Mouse (Mus musculus) MEL (cell line): Measurements from ENCODE around the gene Ctdsp1. TPM values are rescaled to one million over a fixed set of nuclear protein-coding genes. Genes with fewer than 3 reads are reported as not detected.

ENCODE experiments used
- DNase-seq: peaks from one replicate; pipeline ENCODE4 v3.0.0; 2011; ENCODE audit warnings: low read depth, low spot score
- H3K27ac ChIP-seq: 2 replicates; pipeline ENCODE4 v1.5.1; 2012; ENCODE audit warnings: low read depth, mild to moderate bottlenecking, control low read depth, low read length, moderate library complexity; ENCODE audit not compliant: control insufficient read depth
- H3K27me3 ChIP-seq, 2 experiments: fragments of 150-350 bp in 1 of 2; sonication (generic) in 1 of 2; 2 replicates each; pipeline ENCODE4 v1.6.1; 2012; ENCODE audit warnings: low read length in 2 of 2, mild to moderate bottlenecking in 2 of 2, improper control_type of control experiment in 1 of 2, moderate library complexity in 1 of 2; ENCODE audit not compliant: insufficient read depth in 2 of 2, control insufficient read depth in 1 of 2
- H3K36me3 ChIP-seq, 2 experiments: 2 replicates each; pipeline ENCODE4 v1.6.1; 2012 to 2014; ENCODE audit warnings: low read length in 2 of 2, improper control_type of control experiment in 1 of 2, inconsistent platforms in 1 of 2, mild to moderate bottlenecking in 1 of 2; ENCODE audit not compliant: insufficient read depth in 2 of 2, control insufficient read depth in 1 of 2
- H3K4me1 ChIP-seq, 2 experiments: fragments of 150-350 bp in 1 of 2; sonication (generic) in 1 of 2; 2 replicates each; pipeline ENCODE4 v1.6.1; 2012; ENCODE audit warnings: low read length in 2 of 2, improper control_type of control experiment in 1 of 2, mild to moderate bottlenecking in 1 of 2; ENCODE audit not compliant: insufficient read depth in 2 of 2, control insufficient read depth in 1 of 2
- H3K4me3 ChIP-seq, 2 experiments: fragments of 150-350 bp in 1 of 2; sonication (generic) in 1 of 2; 2 replicates each; pipeline ENCODE4 v1.5.1; 2012; ENCODE audit warnings: low read depth in 2 of 2, low read length in 2 of 2, mild to moderate bottlenecking in 2 of 2, moderate library complexity in 2 of 2, control low read depth in 1 of 2, improper control_type of control experiment in 1 of 2; ENCODE audit not compliant: control insufficient read depth in 1 of 2, insufficient read depth in 1 of 2
- H3K79me2 ChIP-seq: 2 replicates; pipeline ENCODE4 v1.6.1; 2012; ENCODE audit warnings: mild to moderate bottlenecking, low read length, moderate library complexity; ENCODE audit not compliant: control insufficient read depth, poor library complexity, insufficient read depth
- H3K9ac ChIP-seq: 2 replicates; pipeline ENCODE4 v1.6.1; 2012; ENCODE audit warnings: low read depth, mild to moderate bottlenecking, control low read depth, low read length, moderate library complexity; ENCODE audit not compliant: control insufficient read depth, poor library complexity, severe bottlenecking
- H3K9me3 ChIP-seq: fragments of 150-350 bp; sonication (generic); replicated peaks from 2 replicates; pipeline ENCODE4 v1.6.1; 2012; ENCODE audit warnings: mild to moderate bottlenecking, low read length, improper control_type of control experiment, moderate library complexity; ENCODE audit not compliant: insufficient read depth
- BHLHE40 ChIP-seq: IDR thresholded peaks from 2 replicates; pipeline ENCODE4 v1.6.1; 2012; ENCODE audit warnings: low read depth, mild to moderate bottlenecking, inconsistent platforms, low read length, improper control_type of control experiment, borderline replicate concordance
- CHD2 ChIP-seq: IDR thresholded peaks from 2 replicates; pipeline ENCODE4 v1.6.1; 2011; ENCODE audit warnings: low read length, improper control_type of control experiment
- CTCF ChIP-seq, 3 experiments: IDR thresholded peaks in 2 of 3; conservative IDR thresholded peaks in 1 of 3; 2 replicates each; pipeline ENCODE4 v1.5.1; 2011 to 2012; ENCODE audit warnings: low read length in 3 of 3, low read depth in 2 of 3, mild to moderate bottlenecking in 2 of 3, improper control_type of control experiment in 1 of 3, inconsistent platforms in 1 of 3, mixed read lengths in 1 of 3, moderate library complexity in 1 of 3; ENCODE audit not compliant: control insufficient read depth in 1 of 3, insufficient read depth in 1 of 3, poor library complexity in 1 of 3, severe bottlenecking in 1 of 3
- E2F4 ChIP-seq: IDR thresholded peaks from 2 replicates; pipeline ENCODE4 v1.6.1; 2011; ENCODE audit warnings: low read depth, low read length, improper control_type of control experiment, borderline replicate concordance
- EP300 ChIP-seq, 2 experiments: IDR thresholded peaks; 2 replicates each; pipeline ENCODE4 v1.6.1; 2011; ENCODE audit warnings: improper control_type of control experiment in 2 of 2, low read length in 2 of 2, low read depth in 1 of 2, mild to moderate bottlenecking in 1 of 2
- ETS1 ChIP-seq: IDR thresholded peaks from 2 replicates; pipeline ENCODE4 v1.6.1; 2012; ENCODE audit warnings: low read depth, mild to moderate bottlenecking, inconsistent platforms, low read length, improper control_type of control experiment, moderate library complexity
- GABPA ChIP-seq: IDR thresholded peaks from 2 replicates; pipeline ENCODE4 v1.6.1; 2012; ENCODE audit warnings: low read depth, mild to moderate bottlenecking, inconsistent platforms, low read length, improper control_type of control experiment, moderate library complexity
- GATA1 ChIP-seq: IDR thresholded peaks from 2 replicates; pipeline ENCODE4 v1.6.1; 2011; ENCODE audit warnings: low read depth, low read length, improper control_type of control experiment
- HCFC1 ChIP-seq: IDR thresholded peaks from 2 replicates; pipeline ENCODE4 v1.6.1; 2012; ENCODE audit warnings: low read depth, mild to moderate bottlenecking, inconsistent platforms, low read length, improper control_type of control experiment, moderate library complexity
- MAFK ChIP-seq: IDR thresholded peaks from 2 replicates; pipeline ENCODE4 v1.6.1; 2011; ENCODE audit warnings: low read depth, mild to moderate bottlenecking, low read length, improper control_type of control experiment, borderline replicate concordance
- MAX ChIP-seq: IDR thresholded peaks from 2 replicates; pipeline ENCODE4 v1.6.1; 2011; ENCODE audit warnings: low read length, improper control_type of control experiment
- MAZ ChIP-seq: IDR thresholded peaks from 2 replicates; pipeline ENCODE4 v1.6.1; 2012; ENCODE audit warnings: low read depth, mild to moderate bottlenecking, inconsistent platforms, low read length, improper control_type of control experiment
- MEF2A ChIP-seq: IDR thresholded peaks from 2 replicates; pipeline ENCODE4 v1.6.1; 2014; ENCODE audit warnings: low read depth, mild to moderate bottlenecking, inconsistent platforms, low read length, improper control_type of control experiment; ENCODE audit not compliant: poor library complexity, insufficient replicate concordance, severe bottlenecking; ENCODE audit errors: extremely low read depth
- MXI1 ChIP-seq: IDR thresholded peaks from 2 replicates; pipeline ENCODE4 v1.6.1; 2011; ENCODE audit warnings: mild to moderate bottlenecking, low read depth, low read length, improper control_type of control experiment
- MYC ChIP-seq: IDR thresholded peaks from 2 replicates; pipeline ENCODE4 v1.6.1; 2011; ENCODE audit warnings: low read depth, mild to moderate bottlenecking, low read length, improper control_type of control experiment, moderate library complexity
- NELFE ChIP-seq: IDR thresholded peaks from 2 replicates; pipeline ENCODE4 v1.6.1; 2011; ENCODE audit warnings: low read depth, low read length, improper control_type of control experiment
- NRF1 ChIP-seq: IDR thresholded peaks from 2 replicates; pipeline ENCODE4 v1.6.1; 2014; ENCODE audit warnings: low read depth, mild to moderate bottlenecking, inconsistent platforms, low read length, improper control_type of control experiment, moderate library complexity; ENCODE audit not compliant: poor library complexity, insufficient read depth, severe bottlenecking
- POLR2A ChIP-seq, 2 experiments: IDR thresholded peaks; 2 replicates each; pipeline ENCODE4 v1.6.1; 2011 to 2012; ENCODE audit warnings: low read length in 2 of 2, mild to moderate bottlenecking in 2 of 2, control low read depth in 1 of 2, improper control_type of control experiment in 1 of 2, low read depth in 1 of 2, moderate library complexity in 1 of 2; ENCODE audit not compliant: control insufficient read depth in 1 of 2, insufficient read depth in 1 of 2, poor library complexity in 1 of 2
- RAD21 ChIP-seq: IDR thresholded peaks from 2 replicates; pipeline ENCODE4 v1.6.1; 2011; ENCODE audit warnings: mild to moderate bottlenecking, low read depth, low read length, improper control_type of control experiment
- RCOR1 ChIP-seq: IDR thresholded peaks from 2 replicates; pipeline ENCODE4 v1.6.1; 2012; ENCODE audit warnings: low read depth, mild to moderate bottlenecking, inconsistent platforms, low read length, improper control_type of control experiment
- SIN3A ChIP-seq: IDR thresholded peaks from 2 replicates; pipeline ENCODE4 v1.6.1; 2012; ENCODE audit warnings: low read length, improper control_type of control experiment, inconsistent platforms
- SMC3 ChIP-seq: IDR thresholded peaks from 2 replicates; pipeline ENCODE4 v1.6.1; 2011; ENCODE audit warnings: low read depth, low read length, improper control_type of control experiment
- TAL1 ChIP-seq: IDR thresholded peaks from 2 replicates; pipeline ENCODE4 v1.6.1; 2012; ENCODE audit warnings: mild to moderate bottlenecking, inconsistent platforms, low read length, moderate library complexity, mixed read lengths
- TBP ChIP-seq: IDR thresholded peaks from 2 replicates; pipeline ENCODE4 v1.8.0; 2011; ENCODE audit warnings: low read depth, low read length, improper control_type of control experiment
- TCF12 ChIP-seq: IDR thresholded peaks from 2 replicates; pipeline ENCODE4 v1.6.1; 2014; ENCODE audit warnings: low read depth, mild to moderate bottlenecking, inconsistent platforms, low read length, improper control_type of control experiment, moderate library complexity
- USF1 ChIP-seq: IDR thresholded peaks from 2 replicates; pipeline ENCODE4 v1.6.1; 2014; ENCODE audit warnings: low read depth, mild to moderate bottlenecking, inconsistent platforms, low read length, improper control_type of control experiment, moderate library complexity
- USF2 ChIP-seq, 2 experiments: IDR thresholded peaks; 2 replicates each; pipeline ENCODE4 v1.6.1; 2011 to 2012; ENCODE audit warnings: improper control_type of control experiment in 2 of 2, low read length in 2 of 2, borderline replicate concordance in 1 of 2, inconsistent platforms in 1 of 2, low read depth in 1 of 2, mild to moderate bottlenecking in 1 of 2; ENCODE audit not compliant: insufficient read depth in 1 of 2
- ZC3H11A ChIP-seq: IDR thresholded peaks from 2 replicates; pipeline ENCODE4 v1.6.1; 2012; ENCODE audit warnings: low read depth, mild to moderate bottlenecking, inconsistent platforms, low read length, improper control_type of control experiment
- ZKSCAN1 ChIP-seq: IDR thresholded peaks from 2 replicates; pipeline ENCODE4 v1.6.1; 2012; ENCODE audit warnings: low read depth, mild to moderate bottlenecking, inconsistent platforms, low read length, improper control_type of control experiment, moderate library complexity
- ZNF384 ChIP-seq: IDR thresholded peaks from 2 replicates; pipeline ENCODE4 v1.6.1; 2012; ENCODE audit warnings: low read depth, mild to moderate bottlenecking, inconsistent platforms, low read length, improper control_type of control experiment
- polyA plus RNA-seq, 2 experiments: library from polyadenylated mRNA; stranded (reverse) in 1 of 2; unstranded in 1 of 2; fragments of >175 nt in 1 of 2; fragments of >200 nt in 1 of 2; gene quantifications; 2 replicates each; pipeline versions ENCODE4 v1.2.1 to v1.2.4; 2012; ENCODE audit warnings: low replicate concordance in 2 of 2, low read depth in 1 of 2; ENCODE audit not compliant: insufficient read length in 2 of 2, insufficient read depth in 1 of 2, missing spikeins in 1 of 2
- total RNA-seq: library from RNA; depleted of rRNA; stranded (reverse); fragments of 300-350 nt; gene quantifications from 2 replicates; pipeline ENCODE4 v1.2.3, GENCODE M21; 2012

The Ctdsp1 gene
- total and polyA plus RNA-seq, 3 experiments, result 18.0 to 69.8 TPM; not detected in 1

DNA sequence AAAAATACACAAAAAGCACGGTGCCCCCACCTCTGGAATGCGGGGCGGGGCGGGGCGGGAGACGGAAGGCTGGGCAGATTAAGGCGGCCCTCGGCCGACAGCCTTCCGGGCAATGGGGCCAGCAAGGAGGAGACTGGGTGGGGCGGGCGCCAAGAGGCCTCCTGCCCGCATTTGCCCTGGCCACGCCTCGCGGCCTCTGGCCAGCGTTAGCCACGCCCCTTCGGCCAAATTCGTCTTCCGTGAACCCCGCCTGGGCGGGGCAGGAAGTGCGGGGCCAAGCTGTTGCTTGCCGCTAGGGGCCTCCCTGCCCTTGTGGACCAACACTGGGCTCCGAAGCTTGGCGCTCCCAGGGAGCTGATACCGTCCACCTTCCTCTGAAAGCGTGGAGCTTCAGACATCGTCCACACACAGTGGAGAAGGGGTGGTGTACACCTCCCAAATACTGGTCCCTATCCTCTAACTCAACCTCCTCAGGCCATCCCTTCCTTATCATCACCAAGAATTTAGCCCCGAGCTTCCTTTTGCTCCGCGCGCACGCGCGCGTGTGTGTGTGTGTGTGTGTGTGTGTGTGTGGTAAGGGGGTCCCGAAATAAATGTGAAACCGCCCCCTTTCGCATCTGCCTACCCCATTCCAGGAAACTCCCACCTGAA, 6.1 kb downstream of the Ctdsp1 start (continued):
- TF ChIP-seq USF2 (IDR thresholded peaks at IDR 0.05; ENCODE audit: borderline replicate concordance in 1 of 2, insufficient read depth in 1 of 2, low read depth in 1 of 2, low read length in 2 of 2) (no peak), MAX (peak; percentile 62; the same call in 1 of the 2 replicates), GABPA (no peak), RAD21 (peak; percentile 11; the same call in 1 of the 2 replicates)

DNA sequence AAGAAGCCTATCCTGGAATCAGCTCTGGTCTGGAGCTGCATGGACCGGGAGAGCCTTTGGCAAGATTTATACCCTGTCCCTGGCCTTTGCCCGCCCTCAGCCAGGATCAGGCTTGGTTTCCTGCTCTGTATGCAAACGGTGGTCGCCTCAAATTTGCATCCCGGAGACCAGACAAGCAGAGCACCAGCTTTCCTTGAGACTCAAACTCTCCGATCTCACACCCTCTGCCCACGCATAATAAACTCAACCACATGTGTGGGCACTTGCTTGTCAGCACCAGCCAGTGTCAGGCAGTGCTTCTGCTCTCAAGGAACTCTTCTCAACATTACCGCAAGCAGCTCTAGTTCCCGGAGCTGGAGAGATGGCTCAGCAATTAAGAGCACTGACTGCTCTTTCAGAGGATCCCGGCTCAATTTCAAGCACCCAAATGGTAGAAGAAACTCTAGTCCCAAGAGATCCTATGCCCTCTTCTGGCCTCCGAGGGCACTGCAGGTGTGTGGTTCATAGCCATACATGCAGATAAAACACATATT, 6.7 kb downstream of the Ctdsp1 start:
- H3K27ac ChIP-seq, result peak overlapping the region; percentile 96
- H3K4me3 ChIP-seq, result peak overlapping the region; percentile 31 to 71
- peaks cover under 1% of the 10 kb centered on the region; the same call in 1 of the 2 replicates for H3K79me2 ChIP-seq
- peak overlapping the region; percentile 87 for H3K9ac ChIP-seq
- peak; percentile 92 for DNase-seq
- TF ChIP-seq ZKSCAN1 (no peak), ETS1 (peak; percentile 32; the same call in 1 of the 2 replicates), E2F4 (no peak), GABPA (no peak), MEF2A (no peak), CTCF (IDR thresholded peaks at IDR 0.05 in 2 of 3, conservative IDR thresholded peaks at IDR 0.05 in 1 of 3; ENCODE audit: control insufficient read depth in 1 of 3, insufficient read depth in 1 of 3, low read depth in 2 of 3, low read length in 3 of 3, poor library complexity in 1 of 3, severe bottlenecking in 1 of 3) (peak; percentile 64 to 78 (median 70)), TBP (0 out of 2 replicates have a peak, but pooled peaks have one; percentile 5), NRF1 (no peak), MAZ (peak; percentile 49; the same call in 1 of the 2 replicates), BHLHE40 (no peak), RAD21 (peak; percentile 47), TCF12 (peak; percentile 33), RCOR1 (peak; percentile 60), NELFE (peak; percentile 41; the same call in 1 of the 2 replicates), ZC3H11A (0 out of 2 replicates have a peak, but pooled peaks have one; percentile 27), HCFC1 (peak; percentile 52; the same call in 1 of the 2 replicates), MAX (no peak; the same call in none of the 2 replicates), ZNF384 (0 out of 2 replicates have a peak, but pooled peaks have one; percentile 12), POLR2A (IDR thresholded peaks at IDR 0.05; ENCODE audit: control insufficient read depth in 1 of 2, insufficient read depth in 1 of 2, low read depth in 1 of 2, low read length in 2 of 2, poor library complexity in 1 of 2) (no peak), SMC3 (peak; percentile 57), GATA1 (no peak), MXI1 (peak; percentile 10; the same call in 1 of the 2 replicates), CHD2 (no peak), MAFK (peak; percentile 35; the same call in 1 of the 2 replicates), TAL1 (no peak), EP300 (IDR thresholded peaks at IDR 0.05; ENCODE audit: low read depth in 1 of 2, low read length in 2 of 2) (peak; percentile 9 to 51; a peak in 1 of 4 replicates), MYC (no peak; the same call in 1 of the 2 replicates), USF1 (no peak), SIN3A (peak; percentile 66)
- H3K9me3 ChIP-seq, result no peaks in the 10 kb centered on the region
- H3K36me3 ChIP-seq, result peaks cover 0 to 21% of the 10 kb centered on the region in 2 experiments; a peak in 2 of 4 replicates
- H3K4me1 ChIP-seq, result peaks cover 0 to 22% of the 10 kb centered on the region in 2 experiments; a peak in 2 of 4 replicates
- H3K27me3 ChIP-seq, result no peaks in the 10 kb centered on the region
